Mouse (Mus musculus) CH12.LX (cell line): ENCODE measurements around the gene Wnk2. TPM values are rescaled to one million over a fixed set of nuclear protein-coding genes. Genes with fewer than 3 reads are reported as not detected.

ENCODE experiments used
- DNase-seq: peaks from one replicate; pipeline ENCODE4 v3.0.0-alpha.2; 2013; ENCODE audit errors: extremely low read depth
- H3K27ac ChIP-seq: 2 replicates; pipeline ENCODE4 v1.5.1; 2012; ENCODE audit warnings: low read depth, mild to moderate bottlenecking, control low read depth, moderate library complexity; ENCODE audit not compliant: insufficient read depth
- H3K27me3 ChIP-seq: replicated peaks from 2 replicates; pipeline ENCODE3; 2012; ENCODE audit warnings: inconsistent platforms
- H3K36me3 ChIP-seq, 2 experiments: replicated peaks in 1 of 2; 2 replicates each; pipeline versions ENCODE3 to v1.6.1; 2012; ENCODE audit warnings: inconsistent platforms in 1 of 2, low read length in 1 of 2, mild to moderate bottlenecking in 1 of 2, mixed read lengths in 1 of 2, moderate library complexity in 1 of 2; ENCODE audit not compliant: control insufficient read depth in 1 of 2, insufficient read depth in 1 of 2
- H3K4me1 ChIP-seq, 2 experiments: 2 replicates each; pipeline ENCODE4 v1.6.1; 2012; ENCODE audit warnings: inconsistent platforms in 1 of 2, moderate library complexity in 1 of 2; ENCODE audit not compliant: insufficient read depth in 2 of 2, control insufficient read depth in 1 of 2
- H3K4me2 ChIP-seq: 2 replicates; pipeline ENCODE4 v1.6.1; 2012; ENCODE audit warnings: low read depth, mild to moderate bottlenecking, control low read depth; ENCODE audit not compliant: poor library complexity, insufficient read depth, severe bottlenecking
- H3K4me3 ChIP-seq, 3 experiments: fragments of 150-350 bp in 1 of 3; sonication (generic) in 1 of 3; replicated peaks in 1 of 3; 2 replicates each; pipeline versions ENCODE3 to v1.5.1; 2011 to 2012; ENCODE audit warnings: low read depth in 2 of 3, low read length in 2 of 3, mild to moderate bottlenecking in 2 of 3, moderate library complexity in 2 of 3, control low read depth in 1 of 3, improper control_type of control experiment in 1 of 3, inconsistent platforms in 1 of 3, mixed read lengths in 1 of 3; ENCODE audit not compliant: poor library complexity in 1 of 3
- H3K79me2 ChIP-seq: replicated peaks from 2 replicates; pipeline ENCODE4 v1.6.1; 2012; ENCODE audit warnings: mild to moderate bottlenecking, moderate library complexity; ENCODE audit not compliant: control insufficient read depth, poor library complexity, insufficient read depth, severe bottlenecking; ENCODE audit errors: extremely low read depth
- H3K9ac ChIP-seq: 2 replicates; pipeline ENCODE4 v1.6.1; 2012; ENCODE audit warnings: low read depth, mild to moderate bottlenecking, control low read depth, moderate library complexity; ENCODE audit not compliant: insufficient read depth
- H3K9me3 ChIP-seq: replicated peaks from 2 replicates; pipeline ENCODE3; 2012; ENCODE audit warnings: low read length, inconsistent platforms, mixed read lengths
- BHLHE40 ChIP-seq: IDR thresholded peaks from 2 replicates; pipeline ENCODE4 v1.6.1; 2011; ENCODE audit warnings: mild to moderate bottlenecking, low read depth, low read length, improper control_type of control experiment
- CHD1 ChIP-seq: IDR thresholded peaks from 2 replicates; pipeline ENCODE4 v1.6.1; 2012; ENCODE audit warnings: low read depth, low read length, improper control_type of control experiment, inconsistent platforms
- ETS1 ChIP-seq: conservative IDR thresholded peaks from 2 replicates; pipeline ENCODE4 v1.6.1; 2012; ENCODE audit warnings: low read depth, mild to moderate bottlenecking, inconsistent platforms, low read length, improper control_type of control experiment, moderate library complexity
- KAT2A ChIP-seq: IDR thresholded peaks from 2 replicates; pipeline ENCODE4 v1.6.1; 2012; ENCODE audit warnings: low read length, improper control_type of control experiment, inconsistent platforms; ENCODE audit not compliant: insufficient replicate concordance
- MEF2A ChIP-seq: IDR thresholded peaks from 2 replicates; pipeline ENCODE4 v1.6.1; 2014; ENCODE audit warnings: low read depth, mild to moderate bottlenecking, inconsistent platforms, low read length, improper control_type of control experiment, borderline replicate concordance
- POLR2AphosphoS2 ChIP-seq: IDR thresholded peaks from 2 replicates; pipeline ENCODE4 v1.6.1; 2011; ENCODE audit warnings: low read depth, low read length, improper control_type of control experiment
- RCOR1 ChIP-seq: conservative IDR thresholded peaks from 2 replicates; pipeline ENCODE4 v1.6.1; 2012; ENCODE audit warnings: low read depth, mild to moderate bottlenecking, inconsistent platforms, low read length, improper control_type of control experiment
- USF1 ChIP-seq: IDR thresholded peaks from 2 replicates; pipeline ENCODE4 v1.6.1; 2014; ENCODE audit warnings: low read depth, mild to moderate bottlenecking, inconsistent platforms, low read length, improper control_type of control experiment
- ZC3H11A ChIP-seq: IDR thresholded peaks from 2 replicates; pipeline ENCODE4 v1.6.1; 2012; ENCODE audit warnings: low read depth, mild to moderate bottlenecking, inconsistent platforms, low read length, improper control_type of control experiment
- ZNF384 ChIP-seq: IDR thresholded peaks from 2 replicates; pipeline ENCODE4 v1.6.1; 2012; ENCODE audit warnings: low read depth, low read length, improper control_type of control experiment, inconsistent platforms
- dilution Hi-C: fragments of 300-500 bp; cut with MboI; formaldehyde crosslinking; loops from 2 replicates; pipeline ENCODE4 v1.14.3; 2020; ENCODE audit warnings: low sequenced_read_pairs; ENCODE audit not compliant: extremely low pct_unique_long_range_greater_than_20kb, extremely low pct_ligation_motif_present
- in situ Hi-C: fragments of 300-500 bp; cut with MboI; formaldehyde crosslinking; loops from 3 replicates; pipeline ENCODE4 v1.14.3; 2019; ENCODE audit warnings: low sequenced_read_pairs, low pct_ligation_motif_present, low pct_unique_long_range_greater_than_20kb, mixed read lengths
- polyA plus RNA-seq: library from polyadenylated mRNA; unstranded; fragments of >175 nt; gene quantifications from 2 replicates; pipeline ENCODE4 v1.2.1, GENCODE M21; 2012; ENCODE audit warnings: low read depth; ENCODE audit not compliant: insufficient read length
- total RNA-seq, 2 experiments: library from RNA; depleted of rRNA; stranded (reverse); fragments of 300-350 nt in 1 of 2; fragments of >200 nt in 1 of 2; gene quantifications; 2 replicates each; pipeline ENCODE4 v1.2.3; 2012 to 2014

The Wnk2 gene
- total and polyA plus RNA-seq, 3 experiments, result 0.04 TPM; not detected in 2

- no peaks in the 10 kb centered on the region for H3K9me3 ChIP-seq
- H3K9ac ChIP-seq, result no peak overlapping the region
- peaks cover 25 to 62% of the 10 kb centered on the region in 2 experiments for H3K4me1 ChIP-seq
- no peak overlapping the region for H3K4me3 ChIP-seq
- dilution Hi-C loops, result no loop called here
- DNase-seq, result no peak
- no peak overlapping the region for H3K4me2 ChIP-seq
- no peak overlapping the region for H3K27ac ChIP-seq
- H3K36me3 ChIP-seq, result peaks cover 2 to 28% of the 10 kb centered on the region in 2 experiments
- in situ Hi-C loops, result loop anchor here (25.0 kb wide), 2 partner anchors 329 to 529 kb away; partner anchors contain the start of genes Barx1 and Phf2
- TF ChIP-seq POLR2AphosphoS2 (no peak), MEF2A (no peak)
- no peaks in the 10 kb centered on the region for H3K27me3 ChIP-seq
- no peaks in the 10 kb centered on the region for H3K79me2 ChIP-seq
These were observed 43.8 kb upstream of the Wnk2 start for GRCm38 (mm10) chr13:49191673-49192035.

GRCm38 (mm10) chr13:49190876-49191672 is 43.3 kb upstream of the Wnk2 start:
- Histone ChIP-seq H3K36me3 (peaks cover 2 to 25% of the 10 kb centered on the region in 2 experiments), H3K9me3 (no peaks in the 10 kb centered on the region), H3K9ac (no peak overlapping the region), H3K4me2 (no peak overlapping the region), H3K79me2 (no peaks in the 10 kb centered on the region), H3K27me3 (no peaks in the 10 kb centered on the region), H3K4me1 (peaks cover 28 to 62% of the 10 kb centered on the region in 2 experiments), H3K4me3 (no peak overlapping the region)
- dilution Hi-C loops (no loop called here), in situ Hi-C loops (loop anchor here (25.0 kb wide), 2 partner anchors 329 to 529 kb away; partner anchors contain the start of genes Barx1 and Phf2)
- TF ChIP-seq ZC3H11A, result no peak
- no peak for TF ChIP-seq KAT2A
- TF ChIP-seq ETS1, result peak; percentile 32; the same call in 1 of the 2 replicates
- TF ChIP-seq CHD1, result no peak
- TF ChIP-seq USF1, result no peak
- TF ChIP-seq RCOR1, result no peak
- TF ChIP-seq ZNF384, result no peak
- TF ChIP-seq BHLHE40, result no peak
- TF ChIP-seq, all 38 proteins: peak for 1
- H3K27ac ChIP-seq, result no peak overlapping the region
- peak; percentile 55 for DNase-seq
